Mouse (Mus musculus) small intestine, adult 2 months (tissue): ENCODE results near the gene Emg1. TPM values are rescaled to one million over a fixed set of nuclear protein-coding genes. Genes with fewer than 3 reads are reported as not detected.

Source experiments
- H3K27ac ChIP-seq: fragments of 200-500 bp; 2 replicates; pipeline ENCODE4 v1.5.1; 2012; ENCODE audit warnings: low read depth, low read length, control low read depth, inconsistent platforms; ENCODE audit not compliant: insufficient read depth
- H3K27me3 ChIP-seq: fragments of 200-500 bp; 2 replicates; pipeline ENCODE4 v1.6.1; 2012; ENCODE audit warnings: mild to moderate bottlenecking, moderate library complexity, low read length, inconsistent platforms; ENCODE audit not compliant: control insufficient read depth, insufficient read depth
- H3K36me3 ChIP-seq: fragments of 200-500 bp; 2 replicates; pipeline ENCODE4 v1.6.1; 2012; ENCODE audit warnings: mild to moderate bottlenecking, low read length, control low read depth, inconsistent platforms; ENCODE audit not compliant: control insufficient read depth, insufficient read depth
- H3K4me1 ChIP-seq: fragments of 200-500 bp; 2 replicates; pipeline ENCODE4 v1.6.1; 2012; ENCODE audit warnings: low read length, inconsistent platforms, mixed read lengths; ENCODE audit not compliant: control insufficient read depth, insufficient read depth, insufficient read length
- H3K4me3 ChIP-seq: fragments of 200-500 bp; 2 replicates; pipeline ENCODE4 v1.5.1; 2012; ENCODE audit warnings: low read depth, mild to moderate bottlenecking, control low read depth, inconsistent platforms, low read length, moderate library complexity
- CTCF ChIP-seq: fragments of 200-500 bp; IDR thresholded peaks from 2 replicates; pipeline ENCODE4 v1.5.1; 2012; ENCODE audit warnings: low read depth, mild to moderate bottlenecking, control low read depth, inconsistent platforms, low read length, moderate library complexity, mixed read lengths; ENCODE audit not compliant: insufficient replicate concordance, insufficient read length; ENCODE audit errors: extremely low read depth
- POLR2A ChIP-seq: fragments of 200-500 bp; IDR thresholded peaks from 2 replicates; pipeline ENCODE4 v1.6.1; 2012; ENCODE audit warnings: low read depth, mild to moderate bottlenecking, control low read depth, inconsistent platforms, low read length, moderate library complexity
- WGBS: fragments of 180-500 bp; shearing (Covaris S2); methylation state at CpG from one replicate; pipeline ENCODE4 v1.1.7; 2018; 5-methylcytosine and 5-hydroxymethylcytosine counted together
- polyA plus RNA-seq: library from polyadenylated mRNA; depleted of rRNA; stranded (reverse); fragments of >200 nt; gene quantifications from 2 replicates; pipeline ENCODE4 v1.2.3, GENCODE M21; 2012

The Emg1 gene
- polyA plus RNA-seq, 1 experiment = 34.9 TPM

DNA sequence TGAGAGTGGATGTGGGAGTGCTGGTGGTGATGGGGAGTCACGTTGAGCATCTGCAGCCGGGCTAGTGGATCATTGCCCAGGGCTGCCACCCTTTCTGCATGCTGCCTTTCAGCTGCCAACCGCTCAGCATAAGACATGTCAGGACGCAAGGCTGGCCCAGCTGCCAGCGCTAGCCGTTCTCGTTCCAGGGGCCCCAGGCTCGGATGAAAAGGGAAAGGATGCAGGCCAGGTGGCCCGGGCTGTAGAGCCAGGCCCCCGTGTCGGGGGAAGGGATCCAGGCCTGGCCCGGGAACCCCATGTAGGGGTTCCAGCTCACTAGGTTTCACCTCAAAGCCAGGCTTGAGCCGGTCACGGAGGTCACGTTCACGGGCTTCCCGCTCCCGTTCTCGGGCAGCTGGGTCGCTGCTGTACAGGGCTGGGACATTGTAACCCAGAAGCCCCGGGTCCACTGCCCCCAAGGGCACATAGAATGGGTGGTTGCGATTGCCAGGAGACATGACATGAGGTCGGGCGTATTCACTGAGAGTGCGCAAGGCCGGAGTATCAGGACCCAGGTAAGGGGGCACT is 32.9 kb upstream of the Emg1 start:
- 68% methylated on average over 26 of the region's 26 CpGs for WGBS
- no peak overlapping the region for H3K27ac ChIP-seq
- no peaks in the 10 kb centered on the region for H3K27me3 ChIP-seq
- no peak for TF ChIP-seq POLR2A
- TF ChIP-seq CTCF = no peak
- peak overlapping the region; percentile 12 for H3K4me3 ChIP-seq
- H3K4me1 ChIP-seq = peaks cover 14% of the 10 kb centered on the region
- H3K36me3 ChIP-seq = peaks cover 26% of the 10 kb centered on the region

DNA sequence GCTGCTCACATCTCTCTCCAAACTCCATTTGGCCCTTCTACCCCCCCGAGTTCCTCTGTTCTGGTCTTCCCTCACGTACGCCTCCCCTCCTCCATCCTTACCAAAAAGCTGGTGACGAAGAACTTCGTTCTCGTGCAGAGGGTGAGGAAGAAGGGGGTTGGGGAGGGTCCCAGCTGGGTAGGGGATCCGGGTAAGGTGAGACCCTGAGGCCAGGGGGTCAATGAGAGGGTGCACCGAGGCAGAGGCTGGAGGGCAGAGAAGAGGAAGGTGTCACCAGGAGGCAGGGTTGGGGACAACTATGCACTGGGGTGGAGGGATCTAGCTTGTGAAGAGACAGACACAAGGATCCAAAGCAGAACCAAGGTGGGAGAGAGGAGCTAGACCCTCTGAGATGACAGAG is 31.7 kb upstream of the Emg1 start:
- H3K27me3 ChIP-seq = no peaks in the 10 kb centered on the region
- H3K36me3 ChIP-seq = peaks cover 19% of the 10 kb centered on the region
- TF ChIP-seq CTCF (no peak), POLR2A (no peak)
- no peak overlapping the region for H3K4me3 ChIP-seq
- peaks cover 19% of the 10 kb centered on the region for H3K4me1 ChIP-seq
- WGBS = 89% methylated on average over 8 of the region's 8 CpGs
- no peak overlapping the region for H3K27ac ChIP-seq

DNA sequence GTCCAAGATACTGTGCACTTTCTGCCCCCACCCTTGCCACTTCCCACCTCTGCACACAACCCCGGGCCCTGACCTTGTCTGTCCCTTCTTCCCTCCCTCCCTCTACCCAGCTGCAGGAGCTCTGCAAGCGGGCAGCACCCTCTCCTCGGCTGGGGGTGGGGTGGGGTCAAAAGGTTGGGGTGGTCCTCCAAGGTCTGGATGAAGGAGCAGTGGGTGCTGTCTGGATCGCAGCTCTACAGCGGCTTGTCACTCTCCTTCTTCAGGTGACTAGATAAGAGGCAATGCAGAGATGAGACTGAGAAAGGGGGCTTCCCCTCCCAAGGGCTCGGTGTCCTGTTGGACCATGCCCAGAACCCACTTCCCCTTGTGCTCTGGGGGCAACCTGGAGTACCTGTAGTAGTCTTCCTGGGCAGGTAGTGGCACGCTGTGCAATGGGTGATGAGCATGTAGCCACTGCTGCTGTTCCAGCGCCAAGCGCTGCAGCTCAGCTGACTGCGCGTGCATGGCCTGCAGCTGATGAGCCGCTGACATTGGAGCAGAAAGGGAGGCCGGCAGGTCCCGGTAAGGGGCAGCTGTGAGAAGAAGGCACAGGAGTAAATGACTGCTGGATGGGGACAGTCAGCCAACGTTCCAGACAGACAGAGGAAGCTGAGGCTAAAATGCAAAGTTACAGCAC is 31.0 kb upstream of the Emg1 start:
- Histone ChIP-seq H3K4me1 (peaks cover 19% of the 10 kb centered on the region), H3K36me3 (peaks cover 16% of the 10 kb centered on the region), H3K27ac (no peak overlapping the region), H3K4me3 (no peak overlapping the region), H3K27me3 (no peaks in the 10 kb centered on the region)
- WGBS = 90% methylated on average over 15 of the region's 15 CpGs
- TF ChIP-seq POLR2A = no peak
- no peak for TF ChIP-seq CTCF

DNA sequence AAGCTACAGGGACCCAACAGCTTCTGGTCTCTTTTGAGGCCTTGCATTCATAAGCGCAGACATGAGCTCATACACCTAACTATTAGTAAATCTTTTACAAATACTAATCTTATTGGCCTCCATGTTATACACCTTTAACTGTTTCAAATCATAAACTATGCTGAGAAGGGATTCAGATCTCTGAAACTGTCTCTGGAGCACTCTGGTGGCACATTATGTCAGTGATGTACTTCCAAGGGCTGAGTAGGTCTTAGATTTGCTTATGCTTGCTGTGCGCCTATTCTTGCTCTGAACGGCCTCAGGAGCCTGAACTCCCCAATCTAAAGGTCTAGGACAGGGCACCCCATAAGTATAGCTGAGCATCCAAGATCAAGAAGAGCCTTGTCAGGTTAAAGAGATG is 29.9 kb upstream of the Emg1 start:
- Histone ChIP-seq H3K27me3 (no peaks in the 10 kb centered on the region), H3K4me3 (peak overlapping the region; percentile 55; the same call in 1 of the 2 replicates), H3K4me1 (peaks cover 19% of the 10 kb centered on the region), H3K27ac (peak overlapping the region; percentile 99), H3K36me3 (peaks cover 8% of the 10 kb centered on the region)
- WGBS = 63% methylated on average over 3 of the region's 3 CpGs
- TF ChIP-seq CTCF (no peak), POLR2A (no peak)

DNA sequence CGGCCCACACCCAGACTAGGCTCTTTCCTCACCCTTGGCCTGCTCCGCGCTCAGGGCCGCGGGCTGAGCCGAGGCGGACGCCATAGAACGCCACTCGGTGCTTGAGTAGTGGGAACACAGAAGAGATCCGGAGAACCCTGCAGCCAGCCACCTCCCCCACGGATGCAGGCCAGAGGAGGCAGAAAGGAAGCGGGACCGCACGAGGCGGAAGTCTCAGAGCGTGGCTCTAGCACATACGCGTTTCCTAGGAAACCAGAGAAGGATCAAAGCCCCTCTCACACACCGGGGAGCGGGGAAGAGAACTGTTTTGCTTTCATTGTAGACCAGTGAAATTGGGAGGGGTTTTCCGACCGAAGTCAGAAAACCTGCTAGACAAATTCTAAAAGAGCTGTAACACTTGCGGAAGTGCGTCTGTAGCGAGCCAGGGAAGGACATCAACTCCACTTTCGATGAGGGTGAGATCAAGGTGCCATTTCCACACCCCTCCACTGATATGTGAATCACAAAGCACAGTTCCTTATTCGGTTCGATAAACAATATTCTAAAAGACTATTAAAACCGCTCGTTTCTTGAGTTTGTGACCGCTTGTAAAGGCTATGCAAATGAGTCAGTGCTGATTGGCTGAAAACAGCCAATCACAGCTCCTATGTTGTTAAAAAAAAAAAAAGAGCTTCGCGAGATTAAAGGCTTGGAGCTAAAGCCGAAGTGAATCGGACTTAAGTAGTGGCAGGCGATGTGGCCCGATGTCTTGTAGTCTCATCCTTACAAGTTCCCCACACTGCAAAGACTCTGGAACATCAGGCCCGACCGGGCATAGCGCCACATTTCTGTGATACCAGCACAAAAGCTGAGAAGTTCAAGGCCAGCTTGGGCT is 29.1 kb upstream of the Emg1 start, which contains the start of gene Grcc10:
TSS of gene Grcc10 (minus strand) at position 487 of the 874 bp plus-strand sequence.
- H3K4me1 ChIP-seq = peaks cover 17% of the 10 kb centered on the region
- peak within 1 kb of the TSS; percentile 74 for H3K4me3 ChIP-seq
- WGBS = under 1% methylated on average over 41 of the region's 41 CpGs
- no peaks in the 10 kb centered on the region for H3K27me3 ChIP-seq
- peaks cover 8% of the 10 kb centered on the region for H3K36me3 ChIP-seq
- no peak; the same call in 1 of the 2 replicates for TF ChIP-seq CTCF
- peak; percentile 72; the same call in 1 of the 2 replicates for TF ChIP-seq POLR2A
- peak within 1 kb of the TSS; percentile 99 for H3K27ac ChIP-seq

DNA sequence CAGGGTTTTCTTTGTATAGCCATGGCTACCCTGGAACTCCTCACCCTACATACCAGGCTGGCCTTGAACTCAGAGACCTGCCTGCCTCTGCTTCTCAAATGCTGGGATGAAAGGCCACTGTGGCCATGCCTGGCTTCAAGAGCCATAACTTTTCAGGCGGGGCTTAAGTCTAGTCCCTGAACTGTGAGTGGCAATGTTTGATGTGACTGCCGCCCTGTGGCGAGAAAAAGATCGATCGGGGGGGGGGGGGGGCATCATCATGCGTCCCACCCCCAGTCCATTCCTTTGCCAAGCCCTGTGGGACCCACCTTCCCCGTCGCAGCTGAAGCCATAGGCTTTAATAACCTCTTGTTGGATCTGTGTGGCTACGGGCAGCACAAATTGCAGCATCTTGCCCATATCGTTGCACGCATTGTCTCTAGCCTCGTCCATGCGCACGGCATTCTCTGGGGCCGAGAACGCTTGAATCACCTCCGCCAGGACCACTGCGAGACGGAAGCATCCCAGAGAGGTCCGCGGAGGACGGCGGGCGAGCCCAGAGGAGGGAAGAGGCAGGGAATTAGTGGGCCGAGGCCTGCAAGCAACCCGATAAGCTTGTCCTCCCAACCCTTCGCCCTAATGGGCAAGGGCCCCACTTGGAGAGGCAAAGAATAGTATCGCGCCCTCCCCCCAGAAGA is 28.4 kb upstream of the Emg1 start:
- Histone ChIP-seq H3K27me3 (no peaks in the 10 kb centered on the region), H3K27ac (peak overlapping the region; percentile 99), H3K36me3 (peaks cover 8% of the 10 kb centered on the region), H3K4me3 (peak overlapping the region; percentile 74), H3K4me1 (peaks cover 15% of the 10 kb centered on the region)
- WGBS = under 1% methylated on average over 29 of the region's 29 CpGs
- no peak for TF ChIP-seq POLR2A
- TF ChIP-seq CTCF = peak; percentile 58; the same call in 1 of the 2 replicates
